Mouse (Mus musculus): Measurements from ENCODE around the gene Etnk2. TPM values are rescaled to one million over a fixed set of nuclear protein-coding genes. Genes with fewer than 3 reads are reported as not detected.
"Not testable (repeated sequence)": the region's sequence is repeated elsewhere in the genome, so short reads cannot be mapped to it uniquely, and the experiment has no call there.

Gene Etnk2
- polyA plus RNA-seq, 1 experiment from 2014 or later: 2.8 TPM

GRCm38 (mm10) chr1:133329638-133329964 is 33.8 kb upstream of the Etnk2 start:
- no peak overlapping the region for H3K27ac ChIP-seq
- WGBS: 20% methylated on average over 7 of the region's 7 CpGs
- H3K9me3 ChIP-seq: no peaks in the 10 kb centered on the region
- no peak for ATAC-seq (ENCODE audit: insufficient number of reproducible peaks, insufficient read depth, low FRiP score, low TSS enrichment, low read depth)
- peak overlapping the region; percentile 63 for H3K4me2 ChIP-seq
- H3K36me3 ChIP-seq: no peaks in the 10 kb centered on the region
- H3K9ac ChIP-seq: peak overlapping the region; percentile 49; the same call in 1 of the 2 replicates
- peaks cover 47% of the 10 kb centered on the region for H3K27me3 ChIP-seq
- peak overlapping the region; percentile 36 for H3K4me3 ChIP-seq
- H3K4me1 ChIP-seq: peaks cover 6% of the 10 kb centered on the region

GRCm38 (mm10) chr1:133331142-133331541 is 32.2 kb upstream of the Etnk2 start:
- H3K36me3 ChIP-seq: no peaks in the 10 kb centered on the region
- H3K4me3 ChIP-seq: no peak overlapping the region
- no peak overlapping the region for H3K9ac ChIP-seq
- WGBS: 68% methylated on average over 3 of the region's 3 CpGs
- no peak overlapping the region for H3K27ac ChIP-seq
- peaks cover 6% of the 10 kb centered on the region for H3K4me1 ChIP-seq
- H3K4me2 ChIP-seq: no peak overlapping the region
- H3K9me3 ChIP-seq: no peaks in the 10 kb centered on the region
- ATAC-seq (ENCODE audit: insufficient number of reproducible peaks, insufficient read depth, low FRiP score, low TSS enrichment, low read depth): no peak
- peaks cover 47% of the 10 kb centered on the region for H3K27me3 ChIP-seq

- Histone ChIP-seq H3K36me3 (no peaks in the 10 kb centered on the region), H3K9ac (no peak overlapping the region), H3K27me3 (peaks cover 38% of the 10 kb centered on the region), H3K4me1 (peaks cover 6% of the 10 kb centered on the region), H3K27ac (no peak overlapping the region), H3K4me2 (no peak overlapping the region), H3K9me3 (no peaks in the 10 kb centered on the region), H3K4me3 (no peak overlapping the region)
- no peak for ATAC-seq (ENCODE audit: insufficient number of reproducible peaks, insufficient read depth, low FRiP score, low TSS enrichment, low read depth)
- WGBS: 84% methylated on average over 11 of the region's 11 CpGs
Measured at GRCm38 (mm10) chr1:133332656-133333430, 30.5 kb upstream of the Etnk2 start.

GRCm38 (mm10) chr1:133333937-133334336 is 29.4 kb upstream of the Etnk2 start:
- Histone ChIP-seq H3K4me3 (no peak overlapping the region), H3K27ac (no peak overlapping the region), H3K9me3 (no peaks in the 10 kb centered on the region), H3K4me1 (peaks cover 6% of the 10 kb centered on the region), H3K9ac (no peak overlapping the region), H3K27me3 (peaks cover 27% of the 10 kb centered on the region), H3K4me2 (no peak overlapping the region), H3K36me3 (no peaks in the 10 kb centered on the region)
- WGBS: 86% methylated on average over 6 of the region's 6 CpGs
- ATAC-seq (ENCODE audit: insufficient number of reproducible peaks, insufficient read depth, low FRiP score, low TSS enrichment, low read depth): no peak

GRCm38 (mm10) chr1:133340403-133340802 is 23.0 kb upstream of the Etnk2 start:
- not testable (repeated sequence) for H3K4me3 ChIP-seq; H3K9ac ChIP-seq; ATAC-seq (ENCODE audit: insufficient number of reproducible peaks, insufficient read depth, low FRiP score, low TSS enrichment, low read depth); H3K36me3 ChIP-seq; H3K27ac ChIP-seq; H3K4me2 ChIP-seq; H3K4me1 ChIP-seq; H3K27me3 ChIP-seq; H3K9me3 ChIP-seq
- 69% methylated on average over 1 of the region's 1 CpGs for WGBS

- no peak overlapping the region for H3K4me3 ChIP-seq
- no peaks in the 10 kb centered on the region for H3K27me3 ChIP-seq
- no peak overlapping the region for H3K9ac ChIP-seq
- WGBS: 88% methylated on average over 2 of the region's 2 CpGs
- H3K4me1 ChIP-seq: no peaks in the 10 kb centered on the region
- no peak for ATAC-seq (ENCODE audit: insufficient number of reproducible peaks, insufficient read depth, low FRiP score, low TSS enrichment, low read depth)
- no peak overlapping the region for H3K4me2 ChIP-seq
- H3K36me3 ChIP-seq: no peaks in the 10 kb centered on the region
- H3K27ac ChIP-seq: no peak overlapping the region
- H3K9me3 ChIP-seq: no peaks in the 10 kb centered on the region
Measured at GRCm38 (mm10) chr1:133344357-133344756, 19.0 kb upstream of the Etnk2 start.

GRCm38 (mm10) chr1:133346531-133346930 is 16.8 kb upstream of the Etnk2 start:
- Histone ChIP-seq H3K9ac (no peak overlapping the region), H3K27me3 (no peaks in the 10 kb centered on the region), H3K27ac (no peak overlapping the region), H3K4me3 (no peak overlapping the region), H3K36me3 (no peaks in the 10 kb centered on the region), H3K4me1 (peaks cover 4% of the 10 kb centered on the region), H3K4me2 (no peak overlapping the region), H3K9me3 (no peaks in the 10 kb centered on the region)
- 79% methylated on average over 9 of the region's 9 CpGs for WGBS
- no peak for ATAC-seq (ENCODE audit: insufficient number of reproducible peaks, insufficient read depth, low FRiP score, low TSS enrichment, low read depth)

GRCm38 (mm10) chr1:133347226-133347625 is 16.1 kb upstream of the Etnk2 start:
- Histone ChIP-seq H3K9ac (no peak overlapping the region), H3K4me1 (peaks cover 8% of the 10 kb centered on the region), H3K4me3 (no peak overlapping the region), H3K27ac (no peak overlapping the region), H3K4me2 (no peak overlapping the region), H3K27me3 (peaks cover 1% of the 10 kb centered on the region; the same call in 1 of the 2 replicates), H3K9me3 (no peaks in the 10 kb centered on the region), H3K36me3 (no peaks in the 10 kb centered on the region)
- ATAC-seq (ENCODE audit: insufficient number of reproducible peaks, insufficient read depth, low FRiP score, low TSS enrichment, low read depth): no peak
- 70% methylated on average over 3 of the region's 3 CpGs for WGBS

- no peaks in the 10 kb centered on the region for H3K36me3 ChIP-seq
- no peak for ATAC-seq (ENCODE audit: insufficient number of reproducible peaks, insufficient read depth, low FRiP score, low TSS enrichment, low read depth)
- no peak overlapping the region for H3K4me3 ChIP-seq
- H3K4me1 ChIP-seq: peaks cover 8% of the 10 kb centered on the region
- no peaks in the 10 kb centered on the region for H3K9me3 ChIP-seq
- 74% methylated on average over 11 of the region's 11 CpGs for WGBS
- H3K27ac ChIP-seq: no peak overlapping the region
- H3K27me3 ChIP-seq: peaks cover 4% of the 10 kb centered on the region; the same call in 1 of the 2 replicates
- H3K9ac ChIP-seq: no peak overlapping the region
- H3K4me2 ChIP-seq: no peak overlapping the region
Measured at GRCm38 (mm10) chr1:133347693-133348520, 15.5 kb upstream of the Etnk2 start.

GRCm38 (mm10) chr1:133350210-133350609 is 13.2 kb upstream of the Etnk2 start, which contains the start of gene Ren1:
Ren1 (plus strand) TSS chr1:133350510.
- no peak within 1 kb of the TSS for H3K4me3 ChIP-seq
- H3K4me2 ChIP-seq: no peak within 1 kb of the TSS
- peaks cover 7% of the 10 kb centered on the region; the same call in 1 of the 2 replicates for H3K27me3 ChIP-seq
- H3K9me3 ChIP-seq: no peaks in the 10 kb centered on the region
- no peak within 1 kb of the TSS for H3K9ac ChIP-seq
- no peaks in the 10 kb centered on the region for H3K36me3 ChIP-seq
- no peak within 1 kb of the TSS for H3K27ac ChIP-seq
- WGBS: 94% methylated on average over 1 of the region's 1 CpGs
- no peak for ATAC-seq (ENCODE audit: insufficient number of reproducible peaks, insufficient read depth, low FRiP score, low TSS enrichment, low read depth)
- peaks cover 15% of the 10 kb centered on the region for H3K4me1 ChIP-seq

GRCm38 (mm10) chr1:133351762-133352161 is 11.6 kb upstream of the Etnk2 start:
- H3K4me2 ChIP-seq: no peak overlapping the region
- no peak for ATAC-seq (ENCODE audit: insufficient number of reproducible peaks, insufficient read depth, low FRiP score, low TSS enrichment, low read depth)
- peaks cover 27% of the 10 kb centered on the region for H3K4me1 ChIP-seq
- no peak overlapping the region for H3K9ac ChIP-seq
- H3K36me3 ChIP-seq: no peaks in the 10 kb centered on the region
- 38% methylated on average over 9 of the region's 9 CpGs for WGBS
- no peaks in the 10 kb centered on the region for H3K9me3 ChIP-seq
- no peak overlapping the region for H3K4me3 ChIP-seq
- H3K27ac ChIP-seq: no peak overlapping the region
- peaks cover 17% of the 10 kb centered on the region; the same call in 1 of the 2 replicates for H3K27me3 ChIP-seq

Measured in embryonic facial prominence, embryonic 13.5 days (tissue).